Mouse (Mus musculus): Measurements from ENCODE around the gene Mccc2.

DNA sequence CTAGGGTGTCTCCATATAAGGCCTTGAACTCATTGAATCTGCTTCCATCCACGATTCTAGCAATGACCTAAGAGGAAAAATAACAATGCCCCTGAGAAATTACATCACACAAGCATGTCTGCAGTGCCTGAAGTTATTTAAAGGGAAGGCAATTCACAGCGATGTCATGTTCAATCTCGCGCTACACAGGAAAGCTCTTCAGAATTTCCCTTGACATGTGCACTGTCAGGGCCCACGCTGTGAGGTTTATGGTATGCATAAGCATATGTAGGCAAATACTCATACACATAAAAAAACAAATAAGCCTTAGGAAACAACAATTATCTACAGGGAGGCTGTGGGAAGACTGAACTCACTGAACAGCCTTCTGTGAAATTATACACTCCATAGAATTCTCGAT is 51.6 kb downstream of the Mccc2 start:
- TF ChIP-seq CTCF (IDR thresholded peaks at IDR 0.05; ENCODE audit: low read depth) (no peak), EP300 (IDR thresholded peaks at IDR 0.05; ENCODE audit: low read depth) (no peak)

Data from liver, postnatal 0 days (tissue).